Mouse (Mus musculus): Measurements from ENCODE around the gene Jund. TPM values are rescaled to one million over a fixed set of nuclear protein-coding genes. Genes with fewer than 3 reads are reported as not detected.

The Jund gene
- polyA plus RNA-seq, 1 experiment from 2014 or later: 138 TPM

- Histone ChIP-seq H3K36me3 (ENCODE audit: control insufficient read depth, insufficient read depth, low read length) (no peaks in the 10 kb centered on the region), H3K9ac (ENCODE audit: low read length) (no peak overlapping the region), H3K9me3 (ENCODE audit: control insufficient read depth, low read length) (no peaks in the 10 kb centered on the region), H3K4me1 (ENCODE audit: control insufficient read depth, insufficient read depth, low read length) (peaks cover 11% of the 10 kb centered on the region), H3K27ac (ENCODE audit: low read depth, low read length) (no peak overlapping the region), H3K4me2 (no peak overlapping the region), H3K27me3 (ENCODE audit: control insufficient read depth, insufficient read depth, low read length) (peaks cover 33% of the 10 kb centered on the region), H3K4me3 (ENCODE audit: low read depth, low read length) (no peak overlapping the region)
- 73% methylated on average over 11 of the region's 11 CpGs for WGBS
- no peak for ATAC-seq (ENCODE audit: low FRiP score)
- no peak for DNase-seq (ENCODE audit: low spot score, missing footprints)
Measured at GRCm38 (mm10) chr8:70742176-70742575, 43.4 kb downstream of the Jund start.

GRCm38 (mm10) chr8:70742981-70743655 lies 44.4 kb downstream of the Jund start:
- Histone ChIP-seq H3K9ac (ENCODE audit: low read length) (peak overlapping the region; percentile 49), H3K4me2 (peak overlapping the region; percentile 41), H3K9me3 (ENCODE audit: control insufficient read depth, low read length) (no peaks in the 10 kb centered on the region), H3K27me3 (ENCODE audit: control insufficient read depth, insufficient read depth, low read length) (peaks cover 33% of the 10 kb centered on the region), H3K4me1 (ENCODE audit: control insufficient read depth, insufficient read depth, low read length) (peaks cover 11% of the 10 kb centered on the region), H3K27ac (ENCODE audit: low read depth, low read length) (no peak overlapping the region), H3K36me3 (ENCODE audit: control insufficient read depth, insufficient read depth, low read length) (no peaks in the 10 kb centered on the region), H3K4me3 (ENCODE audit: low read depth, low read length) (peak overlapping the region; percentile 24)
- DNase-seq (ENCODE audit: low spot score, missing footprints) (peak; percentile 91), ATAC-seq (ENCODE audit: low FRiP score) (peak; percentile 45; the same call in 1 of the 2 replicates)
- WGBS: 1% methylated on average over 38 of the region's 38 CpGs

GRCm38 (mm10) chr8:70743656-70744590 lies 45.2 kb downstream of the Jund start:
- H3K9me3 ChIP-seq (ENCODE audit: control insufficient read depth, low read length): no peaks in the 10 kb centered on the region
- no peak overlapping the region for H3K27ac ChIP-seq (ENCODE audit: low read depth, low read length)
- H3K4me3 ChIP-seq (ENCODE audit: low read depth, low read length): peak overlapping the region; percentile 17
- H3K9ac ChIP-seq (ENCODE audit: low read length): peak overlapping the region; percentile 49
- DNase-seq (ENCODE audit: low spot score, missing footprints) (peak; percentile 92), ATAC-seq (ENCODE audit: low FRiP score) (peak; percentile 36; the same call in 1 of the 2 replicates)
- WGBS: 5% methylated on average over 48 of the region's 48 CpGs
- peaks cover 11% of the 10 kb centered on the region for H3K4me1 ChIP-seq (ENCODE audit: control insufficient read depth, insufficient read depth, low read length)
- peaks cover 33% of the 10 kb centered on the region for H3K27me3 ChIP-seq (ENCODE audit: control insufficient read depth, insufficient read depth, low read length)
- no peaks in the 10 kb centered on the region for H3K36me3 ChIP-seq (ENCODE audit: control insufficient read depth, insufficient read depth, low read length)
- H3K4me2 ChIP-seq: peak overlapping the region; percentile 41

- WGBS: 58% methylated on average over 11 of the region's 11 CpGs
- H3K9ac ChIP-seq (ENCODE audit: low read length): no peak overlapping the region
- ATAC-seq (ENCODE audit: low FRiP score): no peak
- DNase-seq (ENCODE audit: low spot score, missing footprints): peak; percentile 83
- H3K9me3 ChIP-seq (ENCODE audit: control insufficient read depth, low read length): no peaks in the 10 kb centered on the region
- peaks cover 11% of the 10 kb centered on the region for H3K4me1 ChIP-seq (ENCODE audit: control insufficient read depth, insufficient read depth, low read length)
- no peaks in the 10 kb centered on the region for H3K36me3 ChIP-seq (ENCODE audit: control insufficient read depth, insufficient read depth, low read length)
- H3K27ac ChIP-seq (ENCODE audit: low read depth, low read length): no peak overlapping the region
- H3K4me3 ChIP-seq (ENCODE audit: low read depth, low read length): no peak overlapping the region
- H3K27me3 ChIP-seq (ENCODE audit: control insufficient read depth, insufficient read depth, low read length): peaks cover 33% of the 10 kb centered on the region
- H3K4me2 ChIP-seq: no peak overlapping the region
Measured at GRCm38 (mm10) chr8:70744806-70745205, 46.1 kb downstream of the Jund start.

DNA sequence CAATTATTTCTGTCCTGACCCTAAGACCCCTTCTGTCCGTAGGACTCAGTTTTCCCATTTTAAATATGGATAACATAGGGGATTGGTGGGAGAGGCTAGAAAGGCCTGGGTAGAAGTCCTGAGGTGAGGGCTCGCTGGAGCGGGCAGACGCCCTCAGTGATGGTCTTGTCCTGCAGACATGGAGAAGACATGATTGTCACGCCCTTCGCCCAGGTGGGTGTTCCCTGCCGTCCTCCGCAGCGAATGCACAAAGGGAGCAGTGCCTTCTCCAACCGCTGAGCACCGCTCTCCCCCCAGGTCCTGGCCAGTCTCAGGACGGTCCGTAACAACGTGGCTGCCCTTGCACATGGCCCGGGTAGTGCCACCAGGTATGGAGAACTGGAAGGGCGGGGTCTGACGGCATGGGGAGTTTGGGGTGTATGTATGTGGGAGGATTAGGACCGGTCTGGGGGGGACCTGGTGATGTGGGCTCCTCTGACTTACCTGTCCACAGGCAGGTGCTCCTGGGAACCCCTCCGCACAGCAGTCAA lies 47.0 kb downstream of the Jund start:
- WGBS: 56% methylated on average over 19 of the region's 19 CpGs

DNA sequence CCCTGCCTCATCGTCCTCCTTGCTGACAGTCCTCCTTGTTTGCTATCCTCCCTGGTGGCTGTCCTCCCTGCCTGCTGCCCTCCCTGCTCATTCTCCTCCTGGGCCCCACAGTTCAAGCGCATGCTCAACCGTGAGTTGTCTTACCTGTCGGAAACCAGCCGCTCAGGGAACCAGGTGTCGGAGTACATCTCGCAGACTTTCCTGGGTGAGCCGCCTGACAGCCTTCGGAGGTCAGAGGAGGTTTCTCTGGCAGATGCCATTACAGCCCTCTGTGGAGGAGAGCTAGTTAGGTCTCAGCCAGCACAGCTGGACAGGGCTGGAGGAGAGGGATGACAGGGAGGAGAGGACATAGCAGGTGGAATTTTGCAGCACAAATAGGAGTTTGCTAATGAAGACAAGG lies 47.9 kb downstream of the Jund start:
- no peak overlapping the region for H3K9ac ChIP-seq (ENCODE audit: low read length)
- H3K9me3 ChIP-seq (ENCODE audit: control insufficient read depth, low read length): no peaks in the 10 kb centered on the region
- no peak overlapping the region for H3K4me3 ChIP-seq (ENCODE audit: low read depth, low read length)
- peaks cover 11% of the 10 kb centered on the region for H3K4me1 ChIP-seq (ENCODE audit: control insufficient read depth, insufficient read depth, low read length)
- H3K4me2 ChIP-seq: no peak overlapping the region
- DNase-seq (ENCODE audit: low spot score, missing footprints) (no peak), ATAC-seq (ENCODE audit: low FRiP score) (no peak)
- H3K36me3 ChIP-seq (ENCODE audit: control insufficient read depth, insufficient read depth, low read length): no peaks in the 10 kb centered on the region
- no peak overlapping the region for H3K27ac ChIP-seq (ENCODE audit: low read depth, low read length)
- WGBS: 75% methylated on average over 9 of the region's 9 CpGs
- H3K27me3 ChIP-seq (ENCODE audit: control insufficient read depth, insufficient read depth, low read length): peaks cover 33% of the 10 kb centered on the region

More for the DNA sequence above, 47.0 kb downstream of the Jund start:
- no peak overlapping the region for H3K9ac ChIP-seq (ENCODE audit: low read length)
- H3K4me3 ChIP-seq (ENCODE audit: low read depth, low read length): no peak overlapping the region
- ATAC-seq (ENCODE audit: low FRiP score) (no peak), DNase-seq (ENCODE audit: low spot score, missing footprints) (peak; percentile 69)
- no peak overlapping the region for H3K4me2 ChIP-seq
- H3K36me3 ChIP-seq (ENCODE audit: control insufficient read depth, insufficient read depth, low read length): no peaks in the 10 kb centered on the region
- H3K27ac ChIP-seq (ENCODE audit: low read depth, low read length): no peak overlapping the region
- H3K4me1 ChIP-seq (ENCODE audit: control insufficient read depth, insufficient read depth, low read length): peaks cover 11% of the 10 kb centered on the region
- H3K27me3 ChIP-seq (ENCODE audit: control insufficient read depth, insufficient read depth, low read length): peaks cover 33% of the 10 kb centered on the region
- no peaks in the 10 kb centered on the region for H3K9me3 ChIP-seq (ENCODE audit: control insufficient read depth, low read length)

- no peaks in the 10 kb centered on the region for H3K9me3 ChIP-seq (ENCODE audit: control insufficient read depth, low read length)
- H3K27me3 ChIP-seq (ENCODE audit: control insufficient read depth, insufficient read depth, low read length): peaks cover 30% of the 10 kb centered on the region
- no peak for ATAC-seq (ENCODE audit: low FRiP score)
- H3K9ac ChIP-seq (ENCODE audit: low read length): no peak overlapping the region
- no peak overlapping the region for H3K4me2 ChIP-seq
- no peak for DNase-seq (ENCODE audit: low spot score, missing footprints)
- 81% methylated on average over 18 of the region's 18 CpGs for WGBS
- H3K36me3 ChIP-seq (ENCODE audit: control insufficient read depth, insufficient read depth, low read length): no peaks in the 10 kb centered on the region
- no peak overlapping the region for H3K4me3 ChIP-seq (ENCODE audit: low read depth, low read length)
- peaks cover 11% of the 10 kb centered on the region for H3K4me1 ChIP-seq (ENCODE audit: control insufficient read depth, insufficient read depth, low read length)
- H3K27ac ChIP-seq (ENCODE audit: low read depth, low read length): no peak overlapping the region
Measured at GRCm38 (mm10) chr8:70747211-70747890, 48.6 kb downstream of the Jund start.

DNA sequence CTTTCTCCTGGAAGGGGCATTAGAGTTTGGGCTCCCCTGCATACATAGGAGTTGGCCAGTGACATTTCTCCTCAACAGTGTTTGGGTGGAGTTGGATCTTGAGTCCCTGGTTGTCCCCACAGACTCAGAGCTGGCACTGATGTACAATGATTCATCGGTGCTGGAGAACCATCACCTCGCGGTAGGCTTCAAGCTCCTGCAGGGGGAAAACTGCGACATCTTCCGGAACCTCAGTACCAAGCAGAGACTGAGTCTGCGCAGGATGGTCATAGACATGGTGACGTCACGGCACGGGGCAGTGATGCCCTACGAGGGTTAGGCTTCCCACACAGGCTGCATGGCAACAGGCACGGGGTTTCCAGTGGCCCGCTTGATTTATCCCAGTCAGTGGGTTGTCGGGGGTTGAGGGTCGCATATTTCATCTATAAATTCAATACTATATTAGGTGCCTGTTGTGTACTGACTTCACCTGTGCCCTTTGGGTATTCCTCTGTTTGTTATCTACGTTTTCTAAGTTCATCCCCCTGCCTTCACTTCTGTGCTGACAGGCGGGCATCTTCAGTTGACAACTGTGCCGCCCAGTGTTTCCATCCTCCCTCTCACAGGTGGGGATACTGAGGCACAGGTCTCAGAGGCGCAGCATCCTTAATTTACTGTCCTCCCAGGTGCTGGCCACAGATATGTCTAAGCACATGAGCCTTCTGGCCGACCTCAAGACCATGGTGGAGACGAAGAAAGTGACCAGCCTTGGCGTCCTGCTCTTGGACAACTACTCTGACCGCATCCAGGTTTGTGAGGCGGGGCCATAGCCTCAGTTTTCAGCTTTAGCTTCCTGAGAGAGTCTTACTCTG lies 49.7 kb downstream of the Jund start:
- 86% methylated on average over 23 of the region's 23 CpGs for WGBS
- no peak for DNase-seq (ENCODE audit: low spot score, missing footprints)

More for the DNA sequence above, 49.7 kb downstream of the Jund start:
- Histone ChIP-seq H3K9me3 (ENCODE audit: control insufficient read depth, low read length) (no peaks in the 10 kb centered on the region), H3K4me3 (ENCODE audit: low read depth, low read length) (no peak overlapping the region), H3K4me2 (no peak overlapping the region), H3K27ac (ENCODE audit: low read depth, low read length) (no peak overlapping the region), H3K4me1 (ENCODE audit: control insufficient read depth, insufficient read depth, low read length) (peaks cover 5% of the 10 kb centered on the region), H3K27me3 (ENCODE audit: control insufficient read depth, insufficient read depth, low read length) (peaks cover 19% of the 10 kb centered on the region), H3K9ac (ENCODE audit: low read length) (no peak overlapping the region), H3K36me3 (ENCODE audit: control insufficient read depth, insufficient read depth, low read length) (no peaks in the 10 kb centered on the region)
- ATAC-seq (ENCODE audit: low FRiP score): no peak
